Mouse (Mus musculus): Measurements from ENCODE around the gene Hamp.

- TF ChIP-seq POLR2A (IDR thresholded peaks at IDR 0.05; ENCODE audit: insufficient read depth, low read length): no peak
- no peak for TF ChIP-seq CTCF (IDR thresholded peaks at IDR 0.05; ENCODE audit: low read depth, low read length)
Observed at GRCm38 (mm10) chr7:30969174-30969573, 25.3 kb upstream of the Hamp start.
